Mouse (Mus musculus): Measurements from ENCODE around the gene Zfp1.

DNA sequence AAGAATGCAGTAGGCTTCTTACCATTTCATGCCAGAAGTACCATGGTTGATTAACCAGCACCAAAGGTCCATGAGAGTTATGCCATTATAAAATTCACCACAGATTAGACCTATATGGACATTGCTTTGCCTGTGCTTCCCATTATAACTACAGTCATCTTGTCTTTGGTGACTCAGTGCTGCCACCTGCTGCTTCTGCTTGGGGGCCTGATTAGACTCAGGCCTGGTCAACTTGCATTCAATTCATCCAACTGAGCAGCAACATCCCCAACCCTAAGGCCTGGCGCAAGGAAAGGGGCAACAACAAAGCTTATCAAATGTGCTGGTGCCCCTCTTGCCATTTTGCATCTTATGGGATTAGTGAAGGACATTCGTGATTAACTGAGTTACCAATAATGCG is 19.3 kb downstream of the Zfp1 start:
- TF ChIP-seq GATA2 (IDR thresholded peaks at IDR 0.05; ENCODE audit: borderline replicate concordance, low read depth, low read length) (no peak), CTCF (IDR thresholded peaks at IDR 0.05; ENCODE audit: low read depth, low read length) (peak; percentile 62), GATA1 (IDR thresholded peaks at IDR 0.05; ENCODE audit: borderline replicate concordance, low read length) (no peak), POLR2AphosphoS5 (IDR thresholded peaks at IDR 0.05; ENCODE audit: insufficient replicate concordance, low read depth, low read length) (no peak)
